Mouse (Mus musculus) adrenal gland, postnatal 14 days (tissue): Measurements from ENCODE around the gene Fam171a2. TPM values are rescaled to one million over a fixed set of nuclear protein-coding genes. Genes with fewer than 3 reads are reported as not detected.

Source experiments
- DNase-seq: peaks from one replicate; pipeline ENCODE4 v3.0.0; 2021; ENCODE audit warnings: mixed read lengths
- total RNA-seq: library from RNA; stranded (reverse); gene quantifications from 2 replicates; pipeline ENCODE4 v1.2.3, GENCODE M21; 2021

Fam171a2 gene
- total RNA-seq, 1 experiment from 2014 or later: 8.2 TPM

DNA sequence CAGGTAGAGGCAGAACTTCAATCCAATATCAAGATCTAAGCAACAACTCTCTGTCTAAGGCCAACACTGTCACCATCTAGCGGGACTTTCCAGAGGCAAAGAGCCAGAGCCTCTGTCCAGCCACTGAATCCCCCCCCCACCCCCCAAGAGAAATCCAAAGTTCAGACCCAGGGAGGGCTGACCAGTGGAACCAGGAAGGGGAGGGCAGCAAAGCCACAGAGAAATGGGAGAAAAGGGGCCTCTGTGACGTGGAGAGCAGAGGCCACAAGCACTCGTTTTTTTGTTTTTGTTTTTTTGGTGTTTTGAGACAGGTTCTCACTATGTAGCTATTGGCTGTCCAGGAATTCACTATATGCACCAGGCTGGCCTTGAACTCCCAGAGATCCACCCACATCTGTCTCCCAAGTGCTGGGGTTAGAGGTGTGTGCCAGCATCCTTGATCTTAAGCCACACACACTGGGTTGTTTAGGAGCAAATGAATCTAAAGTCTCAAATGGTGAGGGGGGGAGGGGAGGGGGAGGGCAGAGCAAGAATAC lies 37.6 kb downstream of the Fam171a2 start:
- peak; percentile 6 for DNase-seq

GRCm38 (mm10) chr11:102408888-102409794 lies 38.3 kb downstream of the Fam171a2 start:
- peak; percentile 26 for DNase-seq

DNA sequence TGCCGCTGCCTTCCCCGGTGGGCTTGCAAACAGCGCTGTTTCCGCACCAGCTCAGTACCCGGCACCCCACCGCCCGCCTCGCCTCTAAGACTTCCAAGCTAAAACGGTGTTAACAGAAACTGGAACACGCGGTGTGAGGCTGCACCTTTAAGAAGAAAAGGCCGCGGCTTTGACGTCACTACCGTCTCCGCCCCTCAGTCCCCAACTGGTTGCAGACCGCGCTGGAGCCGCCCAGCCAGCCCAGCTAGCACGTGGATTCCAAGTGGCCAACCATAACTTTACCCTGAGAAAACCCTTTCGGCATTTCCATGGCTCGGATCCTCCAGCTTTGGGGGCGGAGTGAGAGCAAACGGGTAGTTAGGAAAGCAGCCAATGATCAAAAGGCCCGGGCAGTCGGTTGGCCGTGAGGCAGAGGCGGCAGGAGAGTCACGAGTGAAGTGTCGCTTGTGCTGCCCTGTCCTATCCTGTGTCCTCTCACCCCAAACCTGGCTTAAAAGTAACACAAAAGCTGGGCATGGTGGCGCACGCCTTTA lies 39.1 kb downstream of the Fam171a2 start:
- peak; percentile 98 for DNase-seq

DNA sequence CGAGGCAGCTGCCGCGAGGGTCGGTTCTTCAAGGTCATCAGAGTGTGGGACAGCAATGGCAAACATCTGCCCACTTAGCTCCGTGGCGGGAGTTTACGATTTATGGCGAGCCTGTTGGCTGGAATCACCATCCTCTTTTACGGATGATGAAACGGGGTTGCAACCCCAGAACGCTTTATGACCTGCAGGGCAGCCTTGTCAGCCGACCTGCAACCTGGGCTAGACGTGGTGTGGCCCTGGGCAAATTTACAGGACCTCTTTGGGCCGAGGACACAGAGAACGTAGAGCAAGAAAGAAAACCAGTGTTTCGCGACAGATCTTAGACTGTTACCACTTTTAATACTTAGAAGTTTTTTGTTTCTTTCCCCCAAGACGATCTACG lies 39.7 kb downstream of the Fam171a2 start, which contains the start of gene Slc25a39:
TSS of gene Slc25a39 (minus strand) at position 113 of the 382 bp plus-strand sequence.
- no peak for DNase-seq

GRCm38 (mm10) chr11:102406900-102407833 lies 40.3 kb downstream of the Fam171a2 start:
- peak; percentile 97 for DNase-seq

GRCm38 (mm10) chr11:102406401-102406800 lies 41.1 kb downstream of the Fam171a2 start:
- peak; percentile 21 for DNase-seq

- peak; percentile 5 for DNase-seq
These were observed 41.8 kb downstream of the Fam171a2 start for GRCm38 (mm10) chr11:102405544-102406285.

DNA sequence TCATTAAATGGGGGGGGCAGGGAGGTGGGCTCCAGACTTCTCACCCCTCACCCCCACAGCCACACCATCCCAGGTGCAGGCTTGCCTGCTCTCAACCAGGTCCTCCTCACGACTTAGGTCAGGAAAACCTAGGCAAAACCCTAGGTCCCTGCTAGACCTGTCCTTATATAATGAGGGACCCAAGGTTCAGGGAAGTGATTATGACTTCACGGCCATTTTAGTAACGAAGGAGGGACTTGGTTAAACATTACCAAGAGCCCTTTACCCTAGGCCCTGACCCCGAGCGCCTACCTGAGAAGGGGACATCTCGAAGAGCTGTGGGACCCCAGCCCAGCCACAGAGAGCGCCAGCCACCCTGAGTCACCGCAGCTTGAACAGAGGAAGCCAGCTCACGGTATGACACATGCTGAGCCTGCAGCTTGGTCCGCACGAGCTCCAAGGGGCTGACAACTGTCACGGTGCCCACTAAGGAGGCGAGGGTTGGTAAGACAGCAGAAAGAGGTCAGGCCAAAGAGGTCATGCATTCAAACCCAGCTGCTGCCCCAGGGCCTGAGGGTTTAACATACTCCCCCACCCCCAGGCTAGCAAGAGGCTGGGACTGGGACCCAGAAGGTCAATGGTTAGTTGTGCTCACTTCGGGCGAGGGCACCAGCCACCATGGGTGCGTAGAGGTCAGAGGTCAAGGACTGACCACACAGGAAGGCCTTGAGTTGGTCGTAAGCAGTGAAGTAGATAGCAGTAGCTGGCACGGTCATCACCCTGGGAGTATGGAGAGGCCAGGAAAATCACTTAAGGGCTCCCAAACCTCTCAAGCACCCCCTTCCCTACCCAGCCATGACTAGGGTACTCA lies 43.1 kb downstream of the Fam171a2 start:
- DNase-seq: peak; percentile 24

DNA sequence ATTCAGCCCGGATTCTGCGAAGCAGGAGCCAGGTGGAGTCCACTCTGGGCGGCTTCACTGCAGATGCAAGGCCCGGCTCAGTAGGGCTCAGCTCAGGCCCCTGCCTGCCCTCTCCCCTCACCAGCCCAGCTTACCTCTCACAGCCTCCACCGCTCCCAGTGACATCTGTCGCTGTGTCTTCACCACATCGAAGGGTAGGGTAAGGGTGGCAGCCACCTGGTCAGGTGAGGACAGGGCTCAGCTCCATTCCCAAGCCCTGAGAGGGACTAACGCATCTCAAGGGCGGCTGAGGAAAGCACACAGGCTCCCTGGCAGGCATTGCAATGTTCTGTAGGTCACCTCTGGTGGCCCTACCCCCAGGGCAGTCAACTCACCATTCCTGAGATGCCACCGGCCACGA lies 43.8 kb downstream of the Fam171a2 start:
- DNase-seq: no peak

DNA sequence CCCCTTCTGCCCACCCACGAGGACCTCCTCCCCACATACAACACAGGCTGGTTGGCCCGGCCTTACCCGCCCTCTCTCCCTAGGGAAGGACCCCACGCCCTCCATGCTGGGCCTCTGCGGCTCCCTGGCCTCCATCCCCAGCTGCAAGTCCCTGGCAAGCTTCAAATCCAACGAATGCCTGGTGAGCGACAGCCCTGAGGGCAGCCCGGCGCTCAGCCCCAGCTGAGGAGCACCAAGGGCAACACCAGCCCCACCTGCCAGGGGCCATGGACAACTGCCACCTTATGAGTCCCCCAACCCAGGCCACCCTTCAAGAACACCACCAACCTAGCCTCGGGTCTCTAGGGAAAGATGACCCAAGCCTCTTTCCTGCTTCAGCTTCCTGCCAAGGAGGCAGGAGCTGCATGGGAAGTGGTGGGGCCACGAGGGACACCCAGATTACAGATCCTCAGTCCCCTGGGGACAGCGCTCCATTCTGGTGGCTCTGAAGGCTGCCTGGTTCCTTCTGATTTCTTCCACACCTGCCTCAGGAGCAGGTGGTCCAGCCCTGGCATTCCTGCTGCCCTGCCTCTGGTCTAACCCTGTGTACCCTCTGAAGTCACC lies 45.5 kb downstream of the Fam171a2 start:
- peak; percentile 49 for DNase-seq

DNA sequence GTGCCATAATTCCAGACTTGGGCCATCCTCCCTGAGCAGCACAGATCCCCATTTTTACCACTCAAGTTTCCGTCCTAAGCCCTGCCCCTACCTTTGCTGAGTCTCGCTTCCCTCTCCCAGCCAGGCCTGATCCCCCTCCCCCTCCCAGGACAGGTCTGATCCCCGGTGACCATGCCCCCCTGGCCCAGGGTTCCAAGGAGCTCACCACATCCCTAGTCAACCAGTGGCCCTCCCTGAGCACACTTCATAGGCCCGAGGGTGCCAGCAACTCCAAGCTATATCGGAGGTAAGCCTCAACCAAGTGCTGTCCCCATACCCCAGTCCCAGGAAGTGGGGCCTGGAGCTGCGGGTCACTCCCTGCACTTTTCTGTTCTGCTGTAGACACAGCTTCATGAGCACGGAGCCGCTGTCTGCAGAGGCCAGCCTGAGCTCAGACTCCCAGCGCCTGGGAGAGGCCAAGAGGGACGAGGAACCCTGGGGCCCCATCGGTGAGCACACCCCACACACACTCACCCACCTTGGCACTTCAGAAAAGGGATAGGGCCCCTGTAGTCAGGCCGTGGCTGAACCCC lies 46.9 kb downstream of the Fam171a2 start:
- no peak for DNase-seq

DNA sequence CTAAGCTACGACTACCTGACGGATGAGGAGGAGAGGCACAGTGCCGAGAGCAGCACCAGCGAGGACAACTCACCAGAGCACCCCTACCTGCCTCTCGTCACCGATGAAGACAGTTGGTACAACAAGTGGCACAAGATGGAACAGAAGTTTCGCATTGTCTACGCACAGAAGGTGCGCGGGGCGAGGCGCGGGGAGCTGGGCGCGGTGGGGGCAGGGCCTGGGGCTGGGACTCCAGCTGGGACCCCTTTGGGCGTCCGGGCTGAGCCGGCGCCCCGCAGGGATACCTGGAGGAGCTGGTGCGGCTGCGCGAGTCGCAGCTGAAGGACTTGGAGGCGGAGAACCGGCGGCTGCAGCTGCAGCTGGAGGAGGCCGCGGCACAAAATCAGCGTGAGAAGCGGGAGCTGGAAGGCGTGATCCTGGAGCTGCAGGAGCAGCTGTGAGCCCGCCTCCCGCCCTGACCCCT lies 47.8 kb downstream of the Fam171a2 start:
- DNase-seq: peak; percentile 26

- DNase-seq: no peak
These were observed 48.4 kb downstream of the Fam171a2 start for GRCm38 (mm10) chr11:102399107-102399506.

- DNase-seq: peak; percentile 44
These were observed 49.3 kb downstream of the Fam171a2 start for GRCm38 (mm10) chr11:102398007-102398825.

GRCm38 (mm10) chr11:102396671-102397141 lies 50.8 kb downstream of the Fam171a2 start:
- DNase-seq: no peak

GRCm38 (mm10) chr11:102396263-102396662 lies 51.2 kb downstream of the Fam171a2 start:
- no peak for DNase-seq

DNA sequence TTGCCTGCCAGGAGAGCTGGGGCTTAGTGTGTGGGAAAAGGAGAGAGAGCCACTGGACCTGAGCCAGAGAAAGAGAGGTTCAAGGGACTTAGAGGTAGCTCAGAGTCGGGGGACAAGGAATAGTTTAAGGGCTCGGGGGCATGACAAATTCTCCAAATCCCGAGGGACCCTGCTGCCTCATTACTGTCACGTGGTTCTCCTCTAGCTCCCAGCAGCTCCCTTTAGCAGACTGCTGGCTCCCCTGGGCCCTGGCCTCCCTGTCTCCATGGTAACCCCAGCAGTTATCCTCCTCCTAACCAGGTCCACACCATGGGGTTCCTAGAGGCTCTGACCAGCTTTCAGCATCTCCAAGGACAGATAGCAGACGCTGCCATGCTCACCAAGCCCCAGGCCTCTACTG lies 52.2 kb downstream of the Fam171a2 start:
- DNase-seq: peak; percentile 7

DNA sequence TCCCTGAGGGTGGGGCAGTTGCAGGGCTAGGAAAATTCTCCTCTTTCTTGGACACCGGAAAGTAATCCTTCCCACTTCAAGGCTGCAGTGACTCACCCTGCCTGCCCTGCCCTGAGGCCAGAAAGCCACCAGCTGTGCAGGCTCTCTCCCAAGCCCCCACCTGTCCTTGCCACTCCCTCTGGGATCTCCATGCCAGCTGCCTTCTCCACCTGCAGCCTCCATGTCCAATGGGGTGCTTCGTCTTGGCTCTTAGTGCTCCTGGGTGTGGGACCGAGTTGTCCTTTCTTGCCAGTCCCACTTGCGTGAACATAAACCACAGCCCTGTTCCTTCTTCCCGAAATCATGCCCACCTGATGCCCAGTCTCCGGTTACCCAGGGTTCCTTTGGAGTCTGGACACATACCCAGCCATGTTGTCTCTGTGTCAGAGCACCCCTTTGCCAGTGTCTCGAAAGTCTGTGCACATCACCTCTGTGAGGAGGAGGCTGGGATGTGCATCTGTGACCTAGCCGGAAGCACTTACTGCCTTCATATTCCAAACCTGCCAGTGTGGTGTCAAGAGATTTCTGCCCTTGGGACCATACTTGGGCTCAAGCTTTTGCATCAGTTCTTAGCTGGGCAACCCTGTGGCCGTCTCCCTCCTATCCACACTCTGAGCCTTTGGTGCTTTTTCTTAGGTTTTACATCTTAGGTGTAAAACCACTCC lies 52.9 kb downstream of the Fam171a2 start:
- DNase-seq: peak; percentile 73
